Mouse (Mus musculus): ENCODE data around the gene Rasgef1b. TPM values are rescaled to one million over a fixed set of nuclear protein-coding genes. Genes with fewer than 3 reads are reported as not detected.

The Rasgef1b gene
- polyA plus RNA-seq, 1 experiment, result 0.26 TPM

GRCm38 (mm10) chr5:99578692-99579091, 150.2 kb downstream of the Rasgef1b start:
- Histone ChIP-seq H3K4me2 (ENCODE audit: low read depth) (no peak overlapping the region), H3K79me2 (ENCODE audit: control insufficient read depth, insufficient read depth) (no peaks in the 10 kb centered on the region), H3ac (ENCODE audit: control insufficient read depth, insufficient read length) (no peak overlapping the region), H3K4me3 (no peak overlapping the region), H3K36me3 (ENCODE audit: control insufficient read depth, insufficient read depth) (no peaks in the 10 kb centered on the region), H3K27me3 (ENCODE audit: control insufficient read depth, insufficient read depth, insufficient read length) (no peaks in the 10 kb centered on the region)
- no peak for TF ChIP-seq MYOD1 (IDR thresholded peaks at IDR 0.05; ENCODE audit: control insufficient read depth in 1 of 3, insufficient read length in 2 of 3, low read depth in 2 of 3)
- TF ChIP-seq CEBPB (IDR thresholded peaks at IDR 0.05; ENCODE audit: insufficient read depth, poor library complexity, severe bottlenecking), result no peak

- no peak overlapping the region for H3ac ChIP-seq (ENCODE audit: control insufficient read depth, insufficient read length)
- no peak overlapping the region for H3K4me2 ChIP-seq (ENCODE audit: low read depth)
- no peaks in the 10 kb centered on the region for H3K27me3 ChIP-seq (ENCODE audit: control insufficient read depth, insufficient read depth, insufficient read length)
- H3K4me3 ChIP-seq, result no peak overlapping the region
- no peaks in the 10 kb centered on the region for H3K36me3 ChIP-seq (ENCODE audit: control insufficient read depth, insufficient read depth)
- no peaks in the 10 kb centered on the region for H3K79me2 ChIP-seq (ENCODE audit: control insufficient read depth, insufficient read depth)
- TF ChIP-seq CEBPB (IDR thresholded peaks at IDR 0.05; ENCODE audit: insufficient read depth, poor library complexity, severe bottlenecking), result no peak
Measured at GRCm38 (mm10) chr5:99575897-99576296, 153.0 kb downstream of the Rasgef1b start.

DNA sequence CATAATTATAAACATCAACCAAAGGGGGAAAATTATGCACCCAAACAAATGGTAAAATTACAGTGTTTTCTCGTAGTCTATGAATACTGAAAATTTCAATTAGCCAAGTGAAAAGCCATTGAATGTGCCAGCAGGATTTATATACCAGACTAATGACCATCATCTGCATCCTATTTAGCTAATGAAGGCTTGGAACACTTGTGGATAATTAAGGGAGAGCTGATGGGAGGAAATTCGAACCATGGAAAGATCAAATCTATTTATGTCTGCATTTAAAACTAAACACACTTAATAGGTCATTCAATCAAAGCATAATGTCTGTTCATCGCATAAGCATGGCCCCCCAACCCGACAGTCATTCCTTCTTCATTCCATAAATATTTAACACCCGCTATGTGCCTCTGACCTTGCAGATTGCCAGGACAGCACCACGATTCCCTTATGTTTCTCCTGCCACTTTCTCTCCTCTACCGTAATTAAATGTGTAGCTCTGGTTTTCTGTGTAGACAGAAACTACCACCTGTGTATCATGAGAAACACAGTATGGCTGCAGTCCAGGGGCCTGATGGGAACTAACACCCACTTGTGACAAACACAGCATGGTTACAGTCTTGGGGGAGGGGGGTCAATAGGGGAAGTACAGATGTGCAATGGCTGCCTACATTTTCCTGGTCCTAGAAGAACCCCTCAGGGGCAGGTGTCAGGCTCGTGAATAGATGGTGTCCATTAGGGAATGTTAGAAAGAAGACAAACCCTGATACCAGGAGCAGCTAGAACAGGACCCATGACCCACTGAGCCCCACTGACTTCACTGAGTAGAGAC, 164.2 kb downstream of the Rasgef1b start:
- no peaks in the 10 kb centered on the region for H3K36me3 ChIP-seq (ENCODE audit: control insufficient read depth, insufficient read depth)
- no peak overlapping the region for H3K4me3 ChIP-seq
- H3K4me2 ChIP-seq (ENCODE audit: low read depth), result no peak overlapping the region
- H3K27me3 ChIP-seq (ENCODE audit: control insufficient read depth, insufficient read depth, insufficient read length), result peaks cover 3% of the 10 kb centered on the region
- H3ac ChIP-seq (ENCODE audit: control insufficient read depth, insufficient read length), result no peak overlapping the region
- H3K79me2 ChIP-seq (ENCODE audit: control insufficient read depth, insufficient read depth), result no peaks in the 10 kb centered on the region
- no peak for TF ChIP-seq E2F4 (IDR thresholded peaks at IDR 0.05; ENCODE audit: insufficient read depth)
- no peak for TF ChIP-seq SRF (IDR thresholded peaks at IDR 0.05; ENCODE audit: control insufficient read depth, insufficient read length, low read depth)
- no peak for TF ChIP-seq TCF12 (IDR thresholded peaks at IDR 0.05; ENCODE audit: insufficient read depth, poor library complexity, severe bottlenecking)
- no peak for TF ChIP-seq POLR2A (IDR thresholded peaks at IDR 0.05; ENCODE audit: insufficient read length, low read depth)
- no peak for TF ChIP-seq POLR2AphosphoS2 (IDR thresholded peaks at IDR 0.05; ENCODE audit: insufficient read length, low read depth)
- no peak for TF ChIP-seq MAX (IDR thresholded peaks at IDR 0.05; ENCODE audit: low read depth)
- no peak for TF ChIP-seq CEBPB (IDR thresholded peaks at IDR 0.05; ENCODE audit: insufficient read depth, poor library complexity, severe bottlenecking)
- TF ChIP-seq MYOD1 (IDR thresholded peaks at IDR 0.05; ENCODE audit: control insufficient read depth in 1 of 3, insufficient read length in 2 of 3, low read depth in 2 of 3), result no peak
- no peak for TF ChIP-seq REST (IDR thresholded peaks at IDR 0.05; ENCODE audit: insufficient read depth, insufficient read length)
- no peak for TF ChIP-seq USF1 (IDR thresholded peaks at IDR 0.05; ENCODE audit: low read depth)
- no peak for TF ChIP-seq MYOG (IDR thresholded peaks at IDR 0.05; ENCODE audit: control insufficient read depth in 1 of 3, insufficient read depth in 1 of 3, insufficient read length in 2 of 3, low read depth in 2 of 3)

DNA sequence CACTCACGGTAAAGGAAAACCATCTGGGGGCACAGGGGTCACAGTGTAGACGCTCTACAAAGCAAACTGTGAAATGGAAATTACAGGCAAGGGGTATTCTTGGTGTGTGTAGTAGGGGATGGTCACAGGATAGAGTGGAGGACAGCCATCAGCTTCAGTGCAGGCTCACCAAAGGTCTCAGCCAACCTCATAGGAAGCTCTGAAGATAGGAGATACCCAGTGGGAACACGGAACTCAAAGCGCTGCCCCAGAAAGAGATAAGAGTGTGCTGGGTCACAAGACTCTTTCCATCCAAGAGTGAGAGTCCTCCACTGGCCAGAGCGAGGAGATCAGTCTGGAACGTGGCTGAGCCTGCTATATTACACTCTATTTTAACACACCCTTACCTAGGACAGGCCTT, 166.8 kb downstream of the Rasgef1b start:
- Histone ChIP-seq H3K79me2 (ENCODE audit: control insufficient read depth, insufficient read depth) (no peaks in the 10 kb centered on the region), H3K4me2 (ENCODE audit: low read depth) (no peak overlapping the region), H3K4me3 (no peak overlapping the region), H3ac (ENCODE audit: control insufficient read depth, insufficient read length) (no peak overlapping the region), H3K27me3 (ENCODE audit: control insufficient read depth, insufficient read depth, insufficient read length) (peaks cover 12% of the 10 kb centered on the region), H3K36me3 (ENCODE audit: control insufficient read depth, insufficient read depth) (no peaks in the 10 kb centered on the region)
- TF ChIP-seq REST (IDR thresholded peaks at IDR 0.05; ENCODE audit: insufficient read depth, insufficient read length) (no peak), POLR2A (IDR thresholded peaks at IDR 0.05; ENCODE audit: insufficient read length, low read depth) (no peak), CEBPB (IDR thresholded peaks at IDR 0.05; ENCODE audit: insufficient read depth, poor library complexity, severe bottlenecking) (no peak), TCF3 (IDR thresholded peaks at IDR 0.05; ENCODE audit: insufficient read length, low read depth) (no peak), E2F4 (IDR thresholded peaks at IDR 0.05; ENCODE audit: insufficient read depth) (no peak), TCF12 (IDR thresholded peaks at IDR 0.05; ENCODE audit: insufficient read depth, poor library complexity, severe bottlenecking) (no peak)

- no peaks in the 10 kb centered on the region for H3K36me3 ChIP-seq (ENCODE audit: control insufficient read depth, insufficient read depth)
- TF ChIP-seq POLR2A (IDR thresholded peaks at IDR 0.05; ENCODE audit: insufficient read length, low read depth) (no peak), REST (IDR thresholded peaks at IDR 0.05; ENCODE audit: insufficient read depth, insufficient read length) (no peak), MYOD1 (IDR thresholded peaks at IDR 0.05; ENCODE audit: control insufficient read depth in 1 of 3, insufficient read length in 2 of 3, low read depth in 2 of 3) (no peak), TCF3 (IDR thresholded peaks at IDR 0.05; ENCODE audit: insufficient read length, low read depth) (no peak), POLR2AphosphoS2 (IDR thresholded peaks at IDR 0.05; ENCODE audit: insufficient read length, low read depth) (no peak), CEBPB (IDR thresholded peaks at IDR 0.05; ENCODE audit: insufficient read depth, poor library complexity, severe bottlenecking) (no peak), SRF (IDR thresholded peaks at IDR 0.05; ENCODE audit: control insufficient read depth, insufficient read length, low read depth) (no peak), USF1 (IDR thresholded peaks at IDR 0.05; ENCODE audit: low read depth) (no peak), MYOG (IDR thresholded peaks at IDR 0.05; ENCODE audit: control insufficient read depth in 1 of 3, insufficient read depth in 1 of 3, insufficient read length in 2 of 3, low read depth in 2 of 3) (no peak), TCF12 (IDR thresholded peaks at IDR 0.05; ENCODE audit: insufficient read depth, poor library complexity, severe bottlenecking) (no peak), E2F4 (IDR thresholded peaks at IDR 0.05; ENCODE audit: insufficient read depth) (no peak), MAX (IDR thresholded peaks at IDR 0.05; ENCODE audit: low read depth) (no peak)
- no peak overlapping the region for H3ac ChIP-seq (ENCODE audit: control insufficient read depth, insufficient read length)
Measured at GRCm38 (mm10) chr5:99559814-99560213, 169.1 kb downstream of the Rasgef1b start.

More at GRCm38 (mm10) chr5:99559814-99560213, 169.1 kb downstream of the Rasgef1b start:
- Histone ChIP-seq H3K4me2 (ENCODE audit: low read depth) (no peak overlapping the region), H3K27me3 (ENCODE audit: control insufficient read depth, insufficient read depth, insufficient read length) (peaks cover 22% of the 10 kb centered on the region), H3K79me2 (ENCODE audit: control insufficient read depth, insufficient read depth) (no peaks in the 10 kb centered on the region), H3K4me3 (no peak overlapping the region)
